Mouse (Mus musculus) erythroblast, embryonic 14.5 days (primary cell): ENCODE measurements around the gene Efna5.

Experiments
- GATA1 ChIP-seq: IDR thresholded peaks from 2 replicates; pipeline ENCODE4 v1.6.1; 2012; ENCODE audit warnings: low read length, inconsistent platforms, mixed read lengths
- TAL1 ChIP-seq: IDR thresholded peaks from 3 replicates; pipeline ENCODE4 v1.6.1; 2012; ENCODE audit warnings: low read length, inconsistent platforms, mixed read lengths

DNA sequence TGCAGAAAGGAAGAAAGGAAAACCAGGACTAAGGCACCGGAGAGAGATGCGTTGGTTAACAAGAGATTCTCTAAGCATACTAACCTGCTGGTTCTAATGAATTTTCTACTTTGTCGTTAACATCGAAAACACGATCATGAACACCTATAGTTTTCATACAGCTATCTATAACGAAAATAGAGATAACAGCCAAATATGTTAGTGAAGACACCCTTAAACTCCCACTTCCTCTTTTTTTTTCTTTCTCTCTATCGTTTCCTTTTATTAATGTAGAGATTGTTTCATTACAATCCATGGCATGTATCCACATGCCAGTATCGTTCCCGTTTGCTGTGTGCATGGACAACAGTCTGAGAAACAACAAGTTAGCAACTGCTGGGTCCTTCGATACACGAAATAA is 267.9 kb downstream of the Efna5 start:
- TF ChIP-seq GATA1 (no peak), TAL1 (no peak)
